Mouse (Mus musculus) frontal cortex, adult 2 months (tissue): ENCODE measurements at regions not wholly inside any gene's neighbourhood (a gene's known extent, or its start where the extent isn't known, plus 50 kb on each side); places are given as distances from the start of the nearest gene placed in this dataset.

Experiments used
- DNase-seq, 2 experiments: peaks; one replicate each; pipeline ENCODE4 v3.0.0; 2022; ENCODE audit warnings: low spot score in 1 of 2; ENCODE audit errors: extremely low spot score in 1 of 2

GRCm38 (mm10) chr3:40428021-40428420 is 103.1 kb upstream of the Intu start:
- DNase-seq, result no peak

DNA sequence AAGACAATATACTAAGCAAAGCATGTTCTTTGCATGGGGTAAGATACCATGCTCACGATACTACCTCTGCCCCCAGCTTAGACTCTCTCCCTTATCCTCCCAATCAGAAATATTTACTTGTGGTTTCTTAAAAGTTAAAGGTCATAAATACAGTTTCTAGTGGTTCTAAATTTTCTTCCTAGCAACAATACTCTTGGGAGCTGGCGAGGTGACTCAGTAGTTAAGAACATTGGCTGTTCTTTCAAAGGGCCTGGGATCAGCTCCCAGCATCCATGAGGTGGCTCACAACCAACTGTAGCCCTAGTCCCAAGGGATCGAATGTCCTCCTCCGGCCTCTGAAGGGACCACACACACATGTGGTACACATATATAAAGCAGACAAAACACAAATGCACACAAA is 92.8 kb upstream of the Intu start:
- no peak for DNase-seq

DNA sequence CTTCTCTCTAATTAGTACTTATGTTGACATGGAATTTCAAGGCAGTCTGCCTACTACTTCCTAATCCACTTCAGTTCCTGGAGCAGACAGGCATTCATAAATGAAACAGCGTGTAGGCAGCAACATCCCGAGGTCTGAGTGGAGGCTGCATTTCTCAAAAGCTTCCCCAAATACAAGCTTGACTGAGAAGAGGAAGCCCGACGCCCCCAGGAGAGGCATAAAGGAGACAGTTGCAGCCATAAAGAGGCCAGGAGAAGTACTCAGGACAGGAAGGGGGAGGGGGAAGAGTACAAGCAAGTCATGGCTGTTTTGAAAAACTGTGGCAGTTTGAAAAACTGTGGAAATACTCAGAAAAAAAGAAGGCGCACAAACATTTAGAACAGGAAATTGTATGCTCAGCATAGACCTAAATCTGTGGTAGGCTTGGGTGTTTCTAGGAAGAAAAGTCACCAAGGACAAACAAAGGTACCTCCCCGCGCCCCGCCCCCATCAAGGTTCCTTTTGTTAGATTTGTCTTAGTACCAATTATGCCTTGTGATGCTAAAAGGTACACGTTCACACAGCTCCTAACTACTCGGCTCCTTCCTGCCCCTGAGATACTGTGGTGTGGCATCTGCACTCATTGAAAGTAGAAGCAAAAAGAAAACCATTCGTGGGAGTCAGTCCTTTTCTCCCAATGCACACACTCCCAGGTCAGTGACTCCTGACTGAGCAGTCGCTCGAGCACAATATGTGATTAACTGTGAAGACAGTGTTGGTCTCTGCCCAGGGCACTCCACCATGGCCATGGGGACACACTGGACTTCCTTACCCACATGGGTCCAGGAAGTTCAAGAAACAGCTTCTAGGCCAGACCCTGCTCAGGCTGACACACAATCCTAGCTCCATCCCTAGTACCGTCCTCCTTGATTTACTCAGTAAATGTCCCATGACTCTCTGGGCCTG is 89.7 kb upstream of the Intu start:
- peak in 1 of 2 experiments; percentile 19 for DNase-seq

DNA sequence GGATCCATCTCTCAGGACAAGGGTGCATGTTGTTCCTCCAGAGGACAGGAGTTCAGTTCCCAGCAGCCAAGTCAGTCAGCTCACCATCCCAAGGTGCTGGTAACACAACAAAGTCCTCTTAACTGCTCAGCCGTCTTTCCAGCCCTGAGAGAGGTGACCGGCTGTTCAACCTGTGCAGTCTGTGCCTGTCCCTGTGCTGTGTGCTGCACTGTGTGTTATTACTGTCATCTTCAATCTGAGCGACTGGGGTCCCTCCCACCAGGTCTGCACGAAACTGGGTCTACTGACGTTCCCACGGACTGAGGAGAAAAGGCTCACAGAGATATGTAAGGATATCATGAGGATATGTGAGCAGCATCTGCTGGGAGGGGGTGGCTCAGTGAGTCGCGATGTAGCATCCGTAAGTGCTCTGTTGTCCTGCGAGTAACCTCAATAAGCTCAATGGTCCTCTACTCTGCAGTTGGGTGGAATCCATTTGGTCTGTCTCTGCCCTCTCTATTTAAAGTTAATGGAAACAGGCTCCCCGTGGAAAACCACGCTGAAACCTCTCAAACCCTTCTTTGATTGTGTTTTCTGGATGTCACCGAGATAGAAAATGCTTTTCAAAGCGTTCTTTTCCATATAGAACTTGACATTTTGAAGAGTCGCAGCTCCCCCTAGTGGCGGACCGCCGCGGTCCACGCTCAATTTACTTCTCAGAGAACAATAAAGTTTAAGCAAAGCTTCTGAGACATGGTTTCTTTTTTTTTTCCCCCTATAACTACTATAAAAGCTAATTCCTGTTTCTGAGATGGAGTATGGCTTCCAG is 87.1 kb upstream of the Intu start:
- DNase-seq, result peak; percentile 44 to 87

- DNase-seq, result no peak
Measured at GRCm38 (mm10) chr3:40452958-40453357, 78.1 kb upstream of the Intu start.

GRCm38 (mm10) chr3:40453552-40453951 is 77.5 kb upstream of the Intu start:
- no peak for DNase-seq

DNA sequence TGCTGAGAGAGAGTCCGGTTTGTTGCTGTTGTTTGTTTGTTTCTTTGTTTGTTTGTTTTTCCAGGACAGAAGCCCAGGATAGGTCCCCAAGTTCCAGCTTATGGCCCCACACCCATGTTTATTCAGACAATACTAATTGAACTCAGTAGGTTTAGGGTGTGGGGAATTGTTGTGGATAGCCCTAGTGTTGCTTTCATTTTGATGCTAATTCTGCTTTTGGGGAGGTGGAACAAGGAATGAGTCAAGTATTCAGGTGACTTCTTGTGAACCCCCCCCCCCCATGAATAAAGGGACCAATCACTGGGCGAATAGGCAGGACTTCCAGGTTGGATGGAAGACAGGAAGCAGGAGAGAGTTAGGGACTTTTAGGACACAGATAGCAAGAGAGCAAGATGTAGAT is 75.0 kb upstream of the Intu start:
- DNase-seq, result no peak

- no peak for DNase-seq
Measured at GRCm38 (mm10) chr3:40458490-40458889, 72.6 kb upstream of the Intu start.

DNA sequence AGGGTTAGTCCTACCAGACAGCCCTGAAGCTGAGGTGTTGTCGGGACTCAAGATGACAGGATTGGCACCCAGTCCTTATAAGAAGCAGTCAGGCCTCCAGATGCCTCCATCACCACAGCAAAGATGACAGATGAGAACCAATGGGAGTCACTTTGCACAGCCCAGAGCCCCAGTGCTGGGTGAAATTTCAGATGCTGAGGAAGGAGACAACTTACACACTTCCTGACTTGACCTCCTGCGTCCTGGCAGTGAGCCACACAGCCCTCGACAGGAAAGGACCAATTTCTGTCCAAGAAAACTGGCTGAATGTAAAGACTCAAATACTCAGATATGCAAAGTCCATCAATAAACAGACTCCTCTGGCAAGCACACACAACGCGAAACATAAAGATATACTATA is 67.6 kb upstream of the Intu start:
- DNase-seq, result no peak

DNA sequence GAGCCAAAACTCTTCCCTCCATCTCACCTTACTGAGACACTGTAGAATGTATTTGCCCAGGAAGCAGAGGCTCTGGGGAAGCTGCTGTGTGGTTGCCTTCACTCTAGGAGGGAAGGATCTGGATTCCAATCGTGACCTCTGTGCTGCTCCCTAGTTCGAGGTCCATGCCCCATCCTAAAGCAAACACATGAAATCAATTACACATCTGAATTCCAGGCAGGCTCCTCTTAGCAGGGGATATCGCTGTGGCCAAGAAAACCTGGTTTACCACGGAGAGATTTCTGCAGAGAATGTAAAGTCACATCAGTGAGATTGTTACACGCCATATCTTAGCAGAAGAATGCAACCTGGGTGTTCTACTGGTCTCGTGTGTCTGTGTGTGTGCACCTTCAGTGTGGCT is 61.0 kb upstream of the Intu start:
- DNase-seq, result no peak

- DNase-seq, result no peak
Measured at GRCm38 (mm10) chr3:40472766-40473165, 58.3 kb upstream of the Intu start.

DNA sequence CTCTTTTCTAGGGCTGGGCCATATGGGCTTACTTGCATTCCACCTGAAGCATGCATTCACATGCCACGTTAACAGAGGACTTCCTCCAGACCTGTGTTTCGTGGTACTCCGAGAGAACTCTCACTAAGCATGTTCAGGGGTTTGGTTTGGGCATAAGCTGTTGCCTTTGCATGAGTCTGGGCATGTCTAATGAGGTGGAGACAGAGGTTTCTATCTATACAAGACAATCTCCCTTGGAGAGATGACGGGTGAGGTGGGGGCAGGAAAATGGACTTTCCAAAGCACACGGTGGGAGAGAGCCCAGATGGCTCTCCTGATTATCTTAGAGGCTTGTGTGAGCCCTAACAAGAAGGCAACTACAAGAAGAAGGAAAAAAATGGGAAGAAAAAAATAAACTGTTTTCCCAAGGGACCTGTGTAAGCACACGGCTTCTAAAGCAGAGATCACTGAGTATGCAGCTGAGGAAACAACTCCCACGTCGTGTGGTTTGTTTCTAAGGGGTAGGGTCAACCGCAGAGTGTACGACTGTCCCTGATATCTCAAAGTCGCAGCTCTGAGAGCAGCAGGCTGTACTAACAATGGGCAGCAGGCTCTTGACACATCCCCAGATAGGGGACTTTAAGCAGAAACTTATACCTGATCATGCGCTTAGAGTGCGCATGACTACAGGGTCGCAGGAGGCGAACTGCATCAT is 50.7 kb upstream of the Intu start:
- no peak for DNase-seq
